Mouse (Mus musculus) limb, embryonic 14.5 days (tissue): ENCODE results near the gene Chst11. TPM values are rescaled to one million over a fixed set of nuclear protein-coding genes. Genes with fewer than 3 reads are reported as not detected.
A peak's percentile ranks its signal among the peaks of the same experiment; 100 is the strongest.

Experiments
- ATAC-seq: fragments of 200-750 bp; cut with Nextera tagmentation; 2 replicates; pipeline ENCODE4 v1.8.0; 2017; ENCODE audit warnings: low read depth, moderate number of reproducible peaks, moderate TSS enrichment; ENCODE audit not compliant: low FRiP score
- DNase-seq: peaks from one replicate; pipeline ENCODE4 v3.0.0-alpha.2; 2015; ENCODE audit warnings: low spot score
- H3K27ac ChIP-seq: fragments of 300-500 bp; sonication (generic); replicated peaks from 2 replicates; pipeline ENCODE4 v1.5.1; 2014; ENCODE audit warnings: low read depth, mild to moderate bottlenecking, low read length, moderate library complexity, mixed read lengths
- H3K27me3 ChIP-seq: fragments of 300-500 bp; sonication (generic); 2 replicates; pipeline ENCODE4 v1.6.1; 2014; ENCODE audit warnings: low read length, mixed read lengths; ENCODE audit not compliant: control insufficient read depth, insufficient read depth
- H3K36me3 ChIP-seq: fragments of 300-500 bp; sonication (generic); 2 replicates; pipeline ENCODE4 v1.6.1; 2014; ENCODE audit warnings: mild to moderate bottlenecking, low read length, moderate library complexity, mixed read lengths; ENCODE audit not compliant: control insufficient read depth, insufficient read depth
- H3K4me1 ChIP-seq: fragments of 300-500 bp; sonication (generic); 2 replicates; pipeline ENCODE4 v1.6.1; 2014; ENCODE audit warnings: antibody characterized with exemption, low read length, mixed read lengths; ENCODE audit not compliant: control insufficient read depth, insufficient read depth
- H3K4me2 ChIP-seq: fragments of 300-500 bp; sonication (generic); replicated peaks from 2 replicates; pipeline ENCODE4 v1.6.1; 2014; ENCODE audit warnings: low read depth, mild to moderate bottlenecking, low read length, moderate library complexity; ENCODE audit not compliant: severe bottlenecking
- H3K4me3 ChIP-seq: fragments of 300-500 bp; sonication (generic); replicated peaks from 2 replicates; pipeline ENCODE4 v1.5.1; 2014; ENCODE audit warnings: low read length
- H3K9ac ChIP-seq: fragments of 300-500 bp; sonication (generic); 2 replicates; pipeline ENCODE4 v1.6.1; 2014; ENCODE audit warnings: mild to moderate bottlenecking, low read depth, low read length, moderate library complexity; ENCODE audit not compliant: severe bottlenecking
- H3K9me3 ChIP-seq: fragments of 300-500 bp; sonication (generic); 2 replicates; pipeline ENCODE4 v1.6.1; 2016; ENCODE audit warnings: low read length; ENCODE audit not compliant: control insufficient read depth
- POLR2A ChIP-seq: fragments of 200-500 bp; IDR thresholded peaks from 2 replicates; pipeline ENCODE4 v1.8.0; 2012; ENCODE audit warnings: inconsistent platforms, mild to moderate bottlenecking, moderate library complexity, borderline replicate concordance; ENCODE audit not compliant: insufficient read depth, insufficient read length; ENCODE audit errors: extremely low read depth
- WGBS: fragments of 180-500 bp; shearing (Covaris S2); extraction: QIAGEN DNeasy Blood & Tissue Kit; methylation state at CpG from one replicate; pipeline ENCODE4 v1.1.7; 2014; 5-methylcytosine and 5-hydroxymethylcytosine counted together
- polyA plus RNA-seq, 2 experiments: library from polyadenylated mRNA; depleted of rRNA in 1 of 2; stranded (reverse) in 1 of 2; unstranded in 1 of 2; fragments of >200 nt; fragmentation: Nextera tagmentation in 1 of 2; extraction: Ambion mirVana in 1 of 2; gene quantifications; 2 replicates each; pipeline versions ENCODE4 v1.2.1 to v1.2.3; 2012 to 2014

Chst11 gene
- polyA plus RNA-seq, 2 experiments, result 5.2 to 27.6 TPM

- 31% methylated on average over 21 of the region's 21 CpGs for WGBS
- Histone ChIP-seq H3K9me3 (no peaks in the 10 kb centered on the region), H3K4me1 (peaks cover 45% of the 10 kb centered on the region), H3K4me3 (no peak overlapping the region), H3K36me3 (no peaks in the 10 kb centered on the region), H3K4me2 (0 out of 2 replicates have a peak overlapping the region, but pooled peaks have one; percentile 4), H3K27me3 (no peaks in the 10 kb centered on the region), H3K9ac (no peak overlapping the region), H3K27ac (peak overlapping the region; percentile 67)
- DNase-seq (no peak), ATAC-seq (peak; percentile 35)
- no peak for TF ChIP-seq POLR2A
Measured at GRCm38 (mm10) chr10:83107921-83108738, 122.8 kb downstream of the Chst11 start.

GRCm38 (mm10) chr10:83108946-83109345, 123.6 kb downstream of the Chst11 start:
- no peaks in the 10 kb centered on the region for H3K9me3 ChIP-seq
- H3K27ac ChIP-seq, result 0 out of 2 replicates have a peak overlapping the region, but pooled peaks have one; percentile 67
- H3K4me1 ChIP-seq, result peaks cover 45% of the 10 kb centered on the region
- H3K36me3 ChIP-seq, result no peaks in the 10 kb centered on the region
- no peak overlapping the region for H3K4me3 ChIP-seq
- H3K4me2 ChIP-seq, result no peak overlapping the region
- DNase-seq, result no peak
- TF ChIP-seq POLR2A, result no peak
- no peaks in the 10 kb centered on the region for H3K27me3 ChIP-seq
- no peak overlapping the region for H3K9ac ChIP-seq
- ATAC-seq, result no peak
- 77% methylated on average over 6 of the region's 6 CpGs for WGBS

- no peak overlapping the region for H3K4me3 ChIP-seq
- ATAC-seq (no peak), DNase-seq (no peak)
- H3K4me2 ChIP-seq, result no peak overlapping the region
- no peak overlapping the region for H3K9ac ChIP-seq
- TF ChIP-seq POLR2A, result no peak
- no peaks in the 10 kb centered on the region for H3K36me3 ChIP-seq
- no peak overlapping the region for H3K27ac ChIP-seq
- H3K9me3 ChIP-seq, result no peaks in the 10 kb centered on the region
- WGBS, result 71% methylated on average over 6 of the region's 6 CpGs
- peaks cover 44% of the 10 kb centered on the region for H3K4me1 ChIP-seq
- no peaks in the 10 kb centered on the region for H3K27me3 ChIP-seq
Measured at GRCm38 (mm10) chr10:83111046-83111445, 125.7 kb downstream of the Chst11 start.

GRCm38 (mm10) chr10:83112345-83112744, 127.0 kb downstream of the Chst11 start:
- Histone ChIP-seq H3K27ac (no peak overlapping the region), H3K36me3 (no peaks in the 10 kb centered on the region), H3K4me1 (peaks cover 35% of the 10 kb centered on the region), H3K9me3 (no peaks in the 10 kb centered on the region), H3K9ac (no peak overlapping the region), H3K4me3 (no peak overlapping the region), H3K4me2 (no peak overlapping the region), H3K27me3 (no peaks in the 10 kb centered on the region)
- peak; percentile 55 for DNase-seq
- WGBS, result 52% methylated on average over 4 of the region's 4 CpGs
- no peak for ATAC-seq
- TF ChIP-seq POLR2A, result no peak

- no peak for TF ChIP-seq POLR2A
- Histone ChIP-seq H3K4me2 (no peak overlapping the region), H3K4me3 (no peak overlapping the region), H3K4me1 (peaks cover 18% of the 10 kb centered on the region), H3K9me3 (no peaks in the 10 kb centered on the region), H3K36me3 (no peaks in the 10 kb centered on the region), H3K27me3 (no peaks in the 10 kb centered on the region), H3K27ac (no peak overlapping the region), H3K9ac (no peak overlapping the region)
- no peak for ATAC-seq
- DNase-seq, result no peak
- 90% methylated on average over 5 of the region's 5 CpGs for WGBS
Measured at GRCm38 (mm10) chr10:83114564-83114963, 129.3 kb downstream of the Chst11 start.
